ENCODE assay signal across 29 mouse cellular contexts in the genomic region with DNA sequence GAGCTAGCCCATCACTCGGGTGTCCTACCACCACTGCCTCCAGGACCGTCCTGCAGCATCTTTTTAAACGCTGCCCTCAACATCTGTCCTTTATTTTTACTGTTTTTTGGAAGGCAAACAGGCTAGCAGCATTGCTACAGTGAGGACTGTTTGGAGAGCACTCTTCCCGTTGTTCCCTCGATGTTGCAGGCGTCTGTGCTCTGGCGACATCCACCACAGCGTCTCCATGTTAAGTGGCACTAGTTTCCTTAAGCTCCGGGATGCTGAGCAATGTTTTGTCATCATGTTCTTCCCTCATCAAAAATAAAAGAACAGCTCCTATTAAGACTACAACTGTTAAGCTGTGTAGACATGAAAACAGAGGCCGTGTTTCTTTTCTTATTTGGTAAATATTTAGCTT. TPM values are rescaled to one million over a fixed set of nuclear protein-coding genes. Genes with fewer than 3 reads are reported as not detected.
"Had no signal": no experiment of that assay in that cellular context is flagged by ENCODE, and none has a peak within 500 bp of the region (broad histone marks: within the 10 kb centered on the region; RNA-seq: fewer than 3 reads in every experiment).

No protein-coding gene starts in this region.

- H3K4me1 ChIP-seq: heart, embryonic 10.5 days; heart, embryonic 12.5 days; hindbrain, embryonic 10.5 days; hindbrain, embryonic 12.5 days; hindbrain, embryonic 15.5 days; intestine, embryonic 15.5 days; liver, embryonic 12.5 days had no signal

- ATAC-seq: inflammation-experienced regulatory T-cells, adult 6 months; intestine, embryonic 15.5 days; intestine, postnatal 0 days; liver, embryonic 12.5 days had no signal

- DNase-seq: gastrocnemius, adult 2 months; gastrocnemius, postnatal 10 days; gastrocnemius, postnatal 25 days; heart, postnatal 10 days; heart, postnatal 4 days; kidney, adult 18-20 months; kidney, postnatal 10 days; kidney, postnatal 25 days; kidney, postnatal 4 days; lung, adult 18-20 months had no signal

- H3K4me2 ChIP-seq: heart, embryonic 12.5 days; hindbrain, embryonic 12.5 days; hindbrain, embryonic 15.5 days; intestine, embryonic 15.5 days; limb, embryonic 13.5 days; limb, embryonic 15.5 days; liver, embryonic 12.5 days had no signal

- H3K9ac ChIP-seq: heart, embryonic 12.5 days; hindbrain, embryonic 12.5 days; hindbrain, embryonic 15.5 days; intestine, embryonic 15.5 days; limb, embryonic 13.5 days; limb, embryonic 15.5 days; liver, embryonic 12.5 days; liver, embryonic 14.5 days had no signal

- H3K27me3 ChIP-seq: heart, embryonic 12.5 days; hindbrain, embryonic 12.5 days; hindbrain, embryonic 15.5 days; intestine, embryonic 15.5 days; limb, embryonic 13.5 days; limb, embryonic 15.5 days; liver, embryonic 12.5 days had no signal

- H3K27ac ChIP-seq: gastrocnemius, adult 2 months; heart, embryonic 10.5 days; hindbrain, embryonic 10.5 days; hindbrain, embryonic 12.5 days; hindbrain, embryonic 15.5 days; intestine, embryonic 15.5 days; layer of hippocampus, adult 2 months; left cerebral cortex, adult 2 months; limb, embryonic 13.5 days; limb, embryonic 15.5 days; liver, embryonic 12.5 days; liver, embryonic 14.5 days had no signal

- H3K9me3 ChIP-seq: heart, embryonic 10.5 days; hindbrain, embryonic 10.5 days; hindbrain, embryonic 12.5 days; hindbrain, embryonic 15.5 days; intestine, embryonic 15.5 days; limb, embryonic 13.5 days; limb, embryonic 15.5 days; liver, embryonic 12.5 days had no signal

- H3K4me3 ChIP-seq: gastrocnemius, adult 2 months; heart, embryonic 10.5 days; heart, embryonic 12.5 days; hindbrain, embryonic 10.5 days; hindbrain, embryonic 12.5 days; hindbrain, embryonic 15.5 days; intestine, embryonic 15.5 days; layer of hippocampus, adult 2 months; left cerebral cortex, adult 2 months; limb, embryonic 13.5 days; limb, embryonic 15.5 days; liver, embryonic 12.5 days had no signal

RNA-seq across cellular contexts. Expression of a gene that starts 54.3 kb away (rescaled TPM):
- total RNA-seq: gastrocnemius, adult 2 months; gastrocnemius, postnatal 25 days; granulocyte monocyte progenitor cell, adult 5-6 weeks; heart, adult 8-10 months; heart, postnatal 25 days; heart, postnatal 4 days had no signal
- polyA plus RNA-seq: heart, embryonic 10.5 days; heart, embryonic 12.5 days; heart, embryonic 16.5 days; hindbrain, embryonic 10.5 days; hindbrain, embryonic 12.5 days; hindbrain, embryonic 15.5 days; inflammation-experienced regulatory T-cells, adult 6 months; limb, embryonic 11.5 days; limb, embryonic 13.5 days; limb, embryonic 15.5 days had no signal
